Mouse (Mus musculus) ES-Bruce4 (cell line): ENCODE results near the gene Trio. TPM values are rescaled to one million over a fixed set of nuclear protein-coding genes. Genes with fewer than 3 reads are reported as not detected.

Experiments used
- H3K27ac ChIP-seq: 2 replicates; pipeline ENCODE4 v1.5.1; 2012; ENCODE audit warnings: low read length, inconsistent platforms; ENCODE audit not compliant: insufficient read depth
- H3K27me3 ChIP-seq: 2 replicates; pipeline ENCODE4 v1.6.1; 2012; ENCODE audit warnings: mild to moderate bottlenecking, low read length, inconsistent platforms; ENCODE audit not compliant: control insufficient read depth, poor library complexity, insufficient read depth, severe bottlenecking
- H3K36me3 ChIP-seq: 2 replicates; pipeline ENCODE4 v1.6.1; 2012; ENCODE audit warnings: inconsistent platforms, mild to moderate bottlenecking, low read length, moderate library complexity; ENCODE audit not compliant: control insufficient read depth, poor library complexity, insufficient read depth, severe bottlenecking
- H3K4me1 ChIP-seq: one replicate; pipeline ENCODE4 v1.8.1; 2011; ENCODE audit warnings: low read length; ENCODE audit not compliant: control insufficient read depth, insufficient read depth
- H3K4me3 ChIP-seq: 2 replicates; pipeline ENCODE4 v1.5.1; 2011; ENCODE audit warnings: low read depth, mild to moderate bottlenecking, low read length
- H3K9ac ChIP-seq: 2 replicates; pipeline ENCODE4 v1.6.1; 2012; ENCODE audit warnings: low read depth, mild to moderate bottlenecking, inconsistent platforms; ENCODE audit not compliant: poor library complexity, severe bottlenecking
- H3K9me3 ChIP-seq: replicated peaks from 2 replicates; pipeline ENCODE4 v1.6.1; 2012; ENCODE audit warnings: mild to moderate bottlenecking, low read length, inconsistent platforms; ENCODE audit not compliant: control insufficient read depth, poor library complexity, insufficient read depth, severe bottlenecking
- CTCF ChIP-seq: IDR thresholded peaks from one replicate; pipeline ENCODE4 v1.8.1; 2011; ENCODE audit warnings: low read depth, low read length
- EP300 ChIP-seq: IDR thresholded peaks from 2 replicates; pipeline ENCODE4 v1.6.1; 2011; ENCODE audit warnings: low read depth, low read length; ENCODE audit not compliant: insufficient read depth
- POLR2A ChIP-seq: IDR thresholded peaks from one replicate; pipeline ENCODE4 v1.8.1; 2011; ENCODE audit warnings: low read length; ENCODE audit not compliant: insufficient read depth
- polyA plus RNA-seq: library from polyadenylated mRNA; stranded (reverse); fragments of >200 nt; gene quantifications from 2 replicates; pipeline ENCODE4 v1.2.4, GENCODE M21; 2011; ENCODE audit warnings: low read depth; ENCODE audit not compliant: missing spikeins, insufficient read depth, insufficient read length

Gene Trio
- polyA plus RNA-seq, 1 experiment, result 62.2 TPM

DNA sequence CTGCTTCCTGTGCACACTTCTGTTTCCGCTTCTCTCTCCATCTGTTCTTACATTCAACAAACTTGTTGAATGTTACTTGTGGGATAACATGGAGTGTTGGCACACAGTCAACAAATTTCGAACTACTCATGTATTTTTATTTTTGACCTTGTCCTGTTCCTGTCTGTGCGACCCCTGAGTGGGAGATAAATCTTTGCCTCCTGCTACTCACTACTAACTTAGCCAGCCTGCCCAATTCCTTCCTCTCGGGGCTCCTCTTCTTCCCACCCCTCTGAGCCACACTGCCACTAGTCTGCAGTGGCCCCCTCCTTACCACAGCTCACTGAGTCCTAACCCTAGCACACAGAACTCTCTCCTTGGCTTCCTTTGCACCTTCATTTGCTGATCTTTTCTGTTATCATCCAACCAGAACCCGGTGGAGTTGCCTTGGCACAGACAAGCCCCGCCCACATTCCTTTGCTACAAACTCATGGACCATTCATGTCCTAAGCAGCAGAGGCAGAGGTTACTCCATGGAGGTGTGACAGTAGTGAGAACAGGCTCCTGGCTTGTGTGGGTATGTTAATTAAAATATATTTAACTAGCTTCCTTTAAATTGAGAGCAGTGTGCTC lies 126.7 kb downstream of the Trio start:
- no peak overlapping the region for H3K4me3 ChIP-seq
- no peak overlapping the region for H3K27ac ChIP-seq
- no peaks in the 10 kb centered on the region for H3K36me3 ChIP-seq
- no peaks in the 10 kb centered on the region for H3K27me3 ChIP-seq
- no peaks in the 10 kb centered on the region for H3K4me1 ChIP-seq
- H3K9me3 ChIP-seq, result no peaks in the 10 kb centered on the region
- H3K9ac ChIP-seq, result no peak overlapping the region
- TF ChIP-seq POLR2A (no peak), EP300 (no peak), CTCF (no peak)

DNA sequence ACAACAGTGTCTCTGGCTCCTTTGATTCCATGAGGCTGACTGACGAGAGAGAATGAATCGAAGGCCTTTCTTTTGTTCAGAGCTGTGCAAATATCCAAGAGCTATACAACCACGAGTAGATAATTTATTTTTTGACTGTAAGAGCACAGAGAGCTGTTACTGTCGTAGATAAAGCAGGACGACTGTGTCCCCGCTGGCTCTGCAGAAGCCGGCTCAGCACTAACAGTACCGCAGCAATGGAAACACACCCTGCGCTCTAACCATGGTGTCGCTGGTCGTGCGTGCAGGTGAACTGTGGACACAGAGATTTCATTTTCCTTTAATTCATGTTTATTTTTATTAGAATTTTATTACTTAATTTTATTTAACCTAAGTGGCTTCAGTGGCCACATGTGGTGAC lies 131.5 kb downstream of the Trio start:
- Histone ChIP-seq H3K27ac (no peak overlapping the region), H3K4me1 (no peaks in the 10 kb centered on the region), H3K36me3 (no peaks in the 10 kb centered on the region), H3K9ac (no peak overlapping the region), H3K9me3 (no peaks in the 10 kb centered on the region), H3K4me3 (no peak overlapping the region), H3K27me3 (no peaks in the 10 kb centered on the region)
- TF ChIP-seq CTCF (no peak), EP300 (no peak), POLR2A (no peak)

DNA sequence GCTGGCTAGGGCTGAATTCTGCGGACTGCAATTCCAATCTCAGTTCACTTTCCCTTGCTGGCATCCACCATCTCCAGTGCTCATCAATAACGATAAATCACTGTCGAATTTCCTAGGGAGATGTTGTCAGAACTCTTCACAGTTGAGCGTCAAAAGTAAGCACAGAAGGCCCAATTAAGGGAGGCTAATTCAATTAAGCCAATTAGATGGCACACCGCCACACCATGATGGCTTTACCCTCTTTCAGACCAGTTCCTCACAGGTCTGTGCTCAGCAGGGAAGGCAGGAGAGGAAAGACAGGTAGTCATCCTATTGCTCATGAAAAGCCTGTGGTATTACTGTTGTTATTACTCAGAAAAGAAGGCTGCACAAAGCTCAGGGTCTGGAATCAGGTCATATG lies 133.6 kb downstream of the Trio start:
- no peaks in the 10 kb centered on the region for H3K27me3 ChIP-seq
- H3K9me3 ChIP-seq, result no peaks in the 10 kb centered on the region
- no peak overlapping the region for H3K27ac ChIP-seq
- H3K4me1 ChIP-seq, result no peaks in the 10 kb centered on the region
- no peaks in the 10 kb centered on the region for H3K36me3 ChIP-seq
- TF ChIP-seq POLR2A, result no peak
- TF ChIP-seq CTCF, result no peak
- no peak for TF ChIP-seq EP300
- H3K9ac ChIP-seq, result no peak overlapping the region
- H3K4me3 ChIP-seq, result no peak overlapping the region

DNA sequence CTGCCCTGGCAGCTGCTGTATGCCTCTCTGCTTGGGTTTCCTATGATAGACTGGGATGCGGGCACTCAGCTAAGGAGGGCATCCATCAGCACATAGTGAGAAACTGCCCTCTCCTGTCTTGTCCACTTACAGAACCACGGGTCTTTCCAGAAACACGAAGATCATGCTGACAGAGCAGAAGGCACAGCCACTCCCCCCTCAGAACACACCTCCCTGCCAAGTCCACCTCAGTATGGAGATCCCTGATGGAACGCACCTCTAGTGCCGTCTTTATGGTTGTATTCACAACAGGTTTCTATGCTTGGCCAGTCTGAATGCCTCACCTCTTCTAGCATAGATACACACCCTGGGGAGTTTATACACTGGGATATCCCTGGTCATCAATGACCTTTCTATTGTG lies 135.0 kb downstream of the Trio start:
- TF ChIP-seq CTCF, result no peak
- TF ChIP-seq POLR2A, result no peak
- TF ChIP-seq EP300, result no peak
- H3K27ac ChIP-seq, result no peak overlapping the region
- no peak overlapping the region for H3K4me3 ChIP-seq
- H3K9me3 ChIP-seq, result no peaks in the 10 kb centered on the region
- H3K9ac ChIP-seq, result no peak overlapping the region
- no peaks in the 10 kb centered on the region for H3K36me3 ChIP-seq
- no peaks in the 10 kb centered on the region for H3K4me1 ChIP-seq
- H3K27me3 ChIP-seq, result no peaks in the 10 kb centered on the region

DNA sequence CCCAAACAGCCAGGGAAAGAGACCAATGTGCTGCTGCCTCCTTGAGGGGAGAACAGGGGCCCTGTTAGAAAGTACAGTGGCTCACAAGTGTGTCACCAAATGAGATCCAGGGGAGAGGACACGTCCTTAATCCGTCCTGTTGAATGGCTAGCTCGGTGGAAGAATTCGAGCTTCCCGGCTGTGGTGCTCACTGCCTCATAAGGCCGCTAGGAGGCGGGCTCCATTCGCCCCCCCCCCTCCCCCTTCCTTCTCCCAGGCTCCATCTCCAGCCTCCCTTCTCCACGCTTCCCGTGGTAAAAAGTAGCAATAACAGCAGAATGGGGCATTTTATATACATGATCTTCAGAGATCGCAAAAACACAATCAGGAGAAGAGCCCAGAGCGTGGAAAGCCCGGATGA lies 137.5 kb downstream of the Trio start:
- Histone ChIP-seq H3K27me3 (no peaks in the 10 kb centered on the region), H3K4me3 (no peak overlapping the region), H3K27ac (no peak overlapping the region), H3K4me1 (no peaks in the 10 kb centered on the region), H3K36me3 (no peaks in the 10 kb centered on the region), H3K9ac (no peak overlapping the region), H3K9me3 (no peaks in the 10 kb centered on the region)
- TF ChIP-seq CTCF, result peak; percentile 32
- TF ChIP-seq EP300, result no peak

DNA sequence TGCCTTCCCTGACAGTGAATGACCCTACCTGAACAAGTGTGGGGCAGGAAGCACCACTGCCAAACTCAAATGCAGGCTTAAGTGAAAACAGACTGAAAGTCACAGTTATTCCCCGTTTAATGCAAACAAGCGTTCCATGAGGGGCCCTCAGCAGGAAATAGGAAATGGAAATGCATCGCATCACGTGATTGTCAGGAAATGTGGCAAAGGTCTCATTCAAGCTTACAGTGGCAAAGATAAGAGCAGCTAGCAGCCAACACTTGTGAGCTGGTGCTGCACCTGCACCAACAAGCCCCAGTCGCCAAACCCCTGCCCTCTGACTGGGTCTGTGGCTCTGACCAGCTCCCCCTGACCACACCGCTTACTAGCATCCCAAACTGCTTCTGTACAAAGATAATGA lies 138.7 kb downstream of the Trio start:
- Histone ChIP-seq H3K9me3 (no peaks in the 10 kb centered on the region), H3K36me3 (no peaks in the 10 kb centered on the region), H3K27me3 (no peaks in the 10 kb centered on the region), H3K4me3 (no peak overlapping the region), H3K4me1 (no peaks in the 10 kb centered on the region), H3K27ac (no peak overlapping the region), H3K9ac (no peak overlapping the region)
- TF ChIP-seq POLR2A (no peak), EP300 (no peak), CTCF (no peak)
